Mouse (Mus musculus): ENCODE measurements at regions not wholly inside any gene's neighbourhood (a gene's known extent, or its start where the extent isn't known, plus 50 kb on each side); places are given as distances from the start of the nearest gene placed in this dataset.

- TF ChIP-seq CTCF (IDR thresholded peaks at IDR 0.05; ENCODE audit: low read depth, low read length) (no peak), POLR2A (IDR thresholded peaks at IDR 0.05; ENCODE audit: extremely low read depth, insufficient read depth, low read length) (no peak)
These were observed 260.3 kb upstream of the Zwint start for GRCm38 (mm10) chr10:72394367-72394766.
